Comparison of ENCODE assay signal across 9 mouse cellular contexts in the genomic region with DNA sequence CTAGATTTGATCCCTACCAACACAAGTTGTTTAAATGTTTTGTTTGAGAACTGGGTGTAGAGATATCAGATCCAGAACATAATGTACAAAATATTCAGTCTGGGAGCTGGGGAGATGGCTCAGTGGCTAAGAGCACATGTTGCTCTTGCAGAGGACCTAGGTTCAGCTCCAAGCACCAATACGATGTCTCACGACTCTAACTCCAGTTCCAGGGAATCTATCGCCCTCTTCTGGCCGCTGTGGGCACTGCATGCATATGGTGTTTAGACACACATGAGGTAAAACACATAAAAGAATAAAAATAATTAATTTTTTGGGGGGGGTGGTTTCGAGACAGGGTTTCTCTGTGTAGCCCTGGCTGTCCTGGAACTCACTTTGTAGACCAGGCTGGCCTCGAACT. TPM values are rescaled to one million over a fixed set of nuclear protein-coding genes. Genes with fewer than 3 reads are reported as not detected.
DNase-seq lines count a peak whose midpoint lies in the region; ATAC-seq and TF ChIP-seq lines count a peak whose summit lies in the region.
"Had no signal": no experiment of that assay in that cellular context is flagged by ENCODE, and none has a peak within 500 bp of the region (broad histone marks: within the 10 kb centered on the region; RNA-seq: fewer than 3 reads in every experiment).

No protein-coding gene starts in this region.

- H3ac ChIP-seq in C2C12 (ENCODE audit: control insufficient read depth, insufficient read length, low read depth) = no peak overlapping the region

- H3K27me3 ChIP-seq in hindbrain, embryonic 11.5 days (ENCODE audit: control insufficient read depth, insufficient read depth, low read length) = no peaks in the 10 kb centered on the region
- H3K27me3 ChIP-seq in hindbrain, embryonic 13.5 days = no peaks in the 10 kb centered on the region
- no peaks in the 10 kb centered on the region for H3K27me3 ChIP-seq in C2C12 (ENCODE audit: control insufficient read depth, insufficient read depth, insufficient read length)

- no peaks in the 10 kb centered on the region for H3K9me3 ChIP-seq in hindbrain, embryonic 11.5 days (ENCODE audit: control insufficient read depth, low read length)
- H3K9me3 ChIP-seq in hindbrain, embryonic 13.5 days = no peaks in the 10 kb centered on the region

- WGBS in hindbrain, embryonic 11.5 days = 48% methylated on average over 6 of the region's 6 CpGs
- WGBS in hindbrain, embryonic 13.5 days = 46% methylated on average over 6 of the region's 6 CpGs
- WGBS in lung, adult 2 months = 62% methylated on average over 6 of the region's 6 CpGs

- no peak for ATAC-seq in hindbrain, embryonic 11.5 days (ENCODE audit: low FRiP score)
- no peak for ATAC-seq in hindbrain, embryonic 13.5 days (ENCODE audit: low FRiP score)

- H3K79me3 ChIP-seq in C2C12 (ENCODE audit: low read depth) = no peaks in the 10 kb centered on the region

- H3K79me2 ChIP-seq in C2C12 (ENCODE audit: control insufficient read depth, insufficient read depth) = no peaks in the 10 kb centered on the region

- no peak overlapping the region for H3K9ac ChIP-seq in hindbrain, embryonic 11.5 days (ENCODE audit: low read depth, low read length)
- no peak overlapping the region for H3K9ac ChIP-seq in hindbrain, embryonic 13.5 days

- DNase-seq in hindbrain, embryonic 11.5 days (ENCODE audit: low spot score) = peak; percentile 63
- DNase-seq in MN1 (ENCODE audit: low spot score) = peak; percentile 30
- DNase-seq in lung, adult 2 months = peak; percentile 37
- peak; percentile 74 for DNase-seq in testis, postnatal 10 days (ENCODE audit: low spot score)
- no peak for DNase-seq in urinary bladder, adult 2 months (ENCODE audit: low spot score)

- TF ChIP-seq POLR2A in lung, adult 2 months (IDR thresholded peaks at IDR 0.05; ENCODE audit: borderline replicate concordance, extremely low read depth, low read depth, low read length) = no peak

- peak; percentile 17 for TF ChIP-seq CTCF in C2C12 (IDR thresholded peaks at IDR 0.05; ENCODE audit: control insufficient read depth, insufficient read depth, insufficient read length)
- peak; percentile 71 for TF ChIP-seq CTCF in lung, adult 2 months (IDR thresholded peaks at IDR 0.05; ENCODE audit: insufficient read depth, low read length)

- no peaks in the 10 kb centered on the region for H3K4me1 ChIP-seq in hindbrain, embryonic 11.5 days (replicated peaks; ENCODE audit: control insufficient read depth, insufficient read depth, low read length)
- H3K4me1 ChIP-seq in hindbrain, embryonic 13.5 days (replicated peaks) = no peaks in the 10 kb centered on the region
- peaks cover 4% of the 10 kb centered on the region; the same call in 1 of the 2 replicates for H3K4me1 ChIP-seq in lung, adult 2 months (ENCODE audit: control insufficient read depth, insufficient read depth, low read length)

- no peaks in the 10 kb centered on the region for H3K36me3 ChIP-seq in hindbrain, embryonic 11.5 days (ENCODE audit: control insufficient read depth, insufficient read depth, low read length)
- no peaks in the 10 kb centered on the region for H3K36me3 ChIP-seq in hindbrain, embryonic 13.5 days
- no peaks in the 10 kb centered on the region for H3K36me3 ChIP-seq in C2C12 (ENCODE audit: control insufficient read depth, insufficient read depth)

- no peak overlapping the region for H3K4me2 ChIP-seq in hindbrain, embryonic 11.5 days (replicated peaks; ENCODE audit: low read depth, low read length)
- H3K4me2 ChIP-seq in hindbrain, embryonic 13.5 days = no peak overlapping the region

- no peak overlapping the region for H3K27ac ChIP-seq in hindbrain, embryonic 11.5 days (ENCODE audit: low read depth, low read length)
- H3K27ac ChIP-seq in hindbrain, embryonic 13.5 days = no peak overlapping the region

- no peak overlapping the region for H3K4me3 ChIP-seq in hindbrain, embryonic 11.5 days (ENCODE audit: low read depth, low read length)
- no peak overlapping the region for H3K4me3 ChIP-seq in hindbrain, embryonic 13.5 days
- no peak overlapping the region for H3K4me3 ChIP-seq in C2C12 (ENCODE audit: insufficient read depth, poor library complexity, severe bottlenecking)
- H3K4me3 ChIP-seq in lung, adult 2 months (replicated peaks; ENCODE audit: extremely low read depth, low read depth, low read length) = no peak overlapping the region

TF ChIP-seq in C2C12, 6 proteins besides CTCF, POLR2A, EP300 and RAD21:
- no peak for TF ChIP-seq MYOD1 (IDR thresholded peaks at IDR 0.05; ENCODE audit: control insufficient read depth, insufficient read length, low read depth)
- no peak for TF ChIP-seq CEBPB (IDR thresholded peaks at IDR 0.05; ENCODE audit: low read depth)
- no peak for TF ChIP-seq USF1 (IDR thresholded peaks at IDR 0.05; ENCODE audit: low read depth)
- TF ChIP-seq FOSL1 (IDR thresholded peaks at IDR 0.05; ENCODE audit: insufficient read depth, low read length, poor library complexity, severe bottlenecking) = no peak
- TF ChIP-seq MYOG (IDR thresholded peaks at IDR 0.05; ENCODE audit: control insufficient read depth, extremely low read depth, insufficient read length) = no peak
- TF ChIP-seq MAX (IDR thresholded peaks at IDR 0.05) = no peak

RNA-seq across cellular contexts. Expression of a gene that starts 23.3 kb away (rescaled TPM):
- polyA plus RNA-seq in hindbrain, embryonic 11.5 days (2014; fragmentation: Nextera tagmentation; extraction: Ambion mirVana) = 32.1 and 37.0 TPM in 2 replicates
- 33.4 and 34.4 TPM in 2 replicates for polyA plus RNA-seq in hindbrain, embryonic 13.5 days (2015; fragmentation: Nextera tagmentation; extraction: Ambion mirVana)
- 8.2 TPM for polyA plus RNA-seq in C2C12 (2012; fragmentation: generic; extraction: Trizol)
- polyA plus RNA-seq in lung, adult 2 months (2012; rRNA removed) = 5.1 TPM in 2 replicates
- 6.3 and 7.8 TPM in 2 replicates for polyA plus RNA-seq in urinary bladder, adult 2 months (2012; rRNA removed)

RNA-seq across cellular contexts. Expression of a gene that starts 42.5 kb away (rescaled TPM):
- polyA plus RNA-seq in hindbrain, embryonic 11.5 days (2014; fragmentation: Nextera tagmentation; extraction: Ambion mirVana) = not detected in 2 replicates
- 5.4 and 6.6 TPM in 2 replicates for polyA plus RNA-seq in hindbrain, embryonic 13.5 days (2015; fragmentation: Nextera tagmentation; extraction: Ambion mirVana)
- not detected for polyA plus RNA-seq in C2C12 (2012; fragmentation: generic; extraction: Trizol)
- polyA plus RNA-seq in lung, adult 2 months (2012; rRNA removed) = not detected in 2 replicates
- polyA plus RNA-seq in urinary bladder, adult 2 months (2012; rRNA removed) = not detected in 2 replicates
- polyA plus RNA-seq: limb, embryonic 14.5 days; stomach, embryonic 14.5 days had no signal
